19 mouse cellular contexts compared by ENCODE assay signal in genomic region chr11:94482738-94483137, GRCm38 (mm10). TPM values are rescaled to one million over a fixed set of nuclear protein-coding genes. Genes with fewer than 3 reads are reported as not detected.
"Had no signal": no experiment of that assay in that cellular context is flagged by ENCODE, and none has a peak within 500 bp of the region (broad histone marks: within the 10 kb centered on the region; RNA-seq: fewer than 3 reads in every experiment).

No protein-coding gene starts in this region.

- ATAC-seq: liver, postnatal 0 days; lung, postnatal 0 days; midbrain, embryonic 15.5 days had no signal

- H3K9ac ChIP-seq: liver, embryonic 15.5 days; liver, postnatal 0 days; lung, embryonic 15.5 days; midbrain, embryonic 12.5 days; midbrain, embryonic 15.5 days; neural tube, embryonic 12.5 days; stomach, embryonic 15.5 days had no signal

- H3K9me3 ChIP-seq: liver, embryonic 15.5 days; lung, embryonic 15.5 days; megakaryocyte, embryonic 14.5 days; midbrain, embryonic 12.5 days; midbrain, embryonic 15.5 days; neural tube, embryonic 12.5 days; stomach, embryonic 15.5 days had no signal

- H3K4me3 ChIP-seq: liver, embryonic 15.5 days; lung, embryonic 15.5 days; midbrain, embryonic 12.5 days; midbrain, embryonic 15.5 days; neural tube, embryonic 12.5 days; stomach, embryonic 15.5 days had no signal

- H3K27ac ChIP-seq: liver, embryonic 15.5 days; lung, embryonic 15.5 days; macrophage; midbrain, embryonic 12.5 days; midbrain, embryonic 15.5 days; neural tube, embryonic 12.5 days; stomach, embryonic 15.5 days; stomach, postnatal 0 days had no signal

- H3K4me1 ChIP-seq: midbrain, embryonic 12.5 days; neural tube, embryonic 12.5 days; stomach, embryonic 15.5 days had no signal

- DNase-seq: liver, postnatal 0 days; lung, adult 2 months; lung, postnatal 14 days; lung, postnatal 36 days; right cerebral cortex, postnatal 14 days; thymus, adult 2 months; thymus, postnatal 25 days; thymus, postnatal 4 days had no signal

- H3K36me3 ChIP-seq: liver, embryonic 15.5 days; lung, embryonic 15.5 days; midbrain, embryonic 12.5 days; midbrain, embryonic 15.5 days; neural tube, embryonic 12.5 days; stomach, embryonic 15.5 days had no signal

- H3K4me2 ChIP-seq: liver, embryonic 15.5 days; lung, embryonic 15.5 days; midbrain, embryonic 12.5 days; midbrain, embryonic 15.5 days; neural tube, embryonic 12.5 days; stomach, embryonic 15.5 days had no signal

RNA-seq across cellular contexts. Expression of gene Spata20, which starts 3.2 kb away (rescaled TPM):
- polyA plus RNA-seq: liver, embryonic 15.5 days; liver, postnatal 0 days; macrophage; neural tube, embryonic 12.5 days; spleen, adult 2 months had no signal

RNA-seq across cellular contexts. Expression of gene Cacna1g, which starts 8.7 kb away (rescaled TPM):
- polyA plus RNA-seq: macrophage had no signal

RNA-seq across cellular contexts. Expression of gene Epn3, which starts 17.0 kb away (rescaled TPM):
- polyA plus RNA-seq: macrophage had no signal

RNA-seq across cellular contexts. Expression of gene Mycbpap, which starts 38.8 kb away (rescaled TPM):
- polyA plus RNA-seq: liver, embryonic 15.5 days had no signal
